Comparison of ENCODE assay signal across 11 mouse cellular contexts in genomic region chr7:136082253-136082867, GRCm38 (mm10).
DNase-seq lines count a peak whose midpoint lies in the region; ATAC-seq lines count a peak whose summit lies in the region.
"Had no signal": no experiment of that assay in that cellular context is flagged by ENCODE, and none has a peak within 500 bp of the region (broad histone marks: within the 10 kb centered on the region; RNA-seq: fewer than 3 reads in every experiment).

No protein-coding gene starts in this region.

- H3K4me3 ChIP-seq in hindbrain, embryonic 11.5 days (ENCODE audit: low read depth, low read length) = no peak overlapping the region
- no peak overlapping the region for H3K4me3 ChIP-seq in limb, embryonic 11.5 days (ENCODE audit: low read depth, low read length)
- H3K4me3 ChIP-seq in liver, embryonic 12.5 days = no peak overlapping the region

- peak; percentile 13 for DNase-seq in cerebellum, adult 9-11 months
- DNase-seq in cerebellum, adult 11-12 months = no peak
- peak; percentile 95 for DNase-seq in cerebellum, postnatal 10 days
- DNase-seq in hindbrain, embryonic 11.5 days (ENCODE audit: low spot score) = no peak
- DNase-seq in limb, embryonic 11.5 days (ENCODE audit: low spot score) = no peak
- no peak for DNase-seq in natural killer cell, adult 2 months (ENCODE audit: low spot score in 2 of 2)
- DNase-seq in MN1 (ENCODE audit: low spot score) = no peak
- DNase-seq: kidney, postnatal 10 days; lung, embryonic 14.5 days; thymus, adult 2 months had no signal

- H3K4me1 ChIP-seq in hindbrain, embryonic 11.5 days (replicated peaks; ENCODE audit: control insufficient read depth, insufficient read depth, low read length) = peaks cover 16% of the 10 kb centered on the region
- peaks cover 26% of the 10 kb centered on the region for H3K4me1 ChIP-seq in limb, embryonic 11.5 days (ENCODE audit: control insufficient read depth, insufficient read depth, low read length)
- H3K4me1 ChIP-seq in liver, embryonic 12.5 days = no peaks in the 10 kb centered on the region

- no peaks in the 10 kb centered on the region for H3K27me3 ChIP-seq in hindbrain, embryonic 11.5 days (ENCODE audit: control insufficient read depth, insufficient read depth, low read length)
- no peaks in the 10 kb centered on the region for H3K27me3 ChIP-seq in limb, embryonic 11.5 days (ENCODE audit: control insufficient read depth, insufficient read depth, low read length)
- H3K27me3 ChIP-seq in liver, embryonic 12.5 days (replicated peaks) = no peaks in the 10 kb centered on the region; the same call in 1 of the 2 replicates

- no peak overlapping the region for H3K4me2 ChIP-seq in hindbrain, embryonic 11.5 days (replicated peaks; ENCODE audit: low read depth, low read length)
- no peak overlapping the region for H3K4me2 ChIP-seq in limb, embryonic 11.5 days (ENCODE audit: low read depth, severe bottlenecking)
- H3K4me2 ChIP-seq in liver, embryonic 12.5 days = no peak overlapping the region
- H3K4me2 ChIP-seq: lung, embryonic 14.5 days had no signal

- no peak overlapping the region for H3K9ac ChIP-seq in hindbrain, embryonic 11.5 days (ENCODE audit: low read depth, low read length)
- H3K9ac ChIP-seq in limb, embryonic 11.5 days (ENCODE audit: low read length) = no peak overlapping the region
- no peak overlapping the region for H3K9ac ChIP-seq in liver, embryonic 12.5 days
- H3K9ac ChIP-seq: lung, embryonic 14.5 days had no signal

- no peaks in the 10 kb centered on the region for H3K36me3 ChIP-seq in hindbrain, embryonic 11.5 days (ENCODE audit: control insufficient read depth, insufficient read depth, low read length)
- H3K36me3 ChIP-seq in limb, embryonic 11.5 days (ENCODE audit: control insufficient read depth, insufficient read depth, low read length) = no peaks in the 10 kb centered on the region
- no peaks in the 10 kb centered on the region for H3K36me3 ChIP-seq in liver, embryonic 12.5 days

- no peak for ATAC-seq in hindbrain, embryonic 11.5 days (ENCODE audit: low FRiP score)
- no peak for ATAC-seq in limb, embryonic 11.5 days (ENCODE audit: insufficient number of reproducible peaks, low FRiP score, low TSS enrichment, low read depth)
- no peak for ATAC-seq in liver, embryonic 12.5 days

- H3K27ac ChIP-seq in hindbrain, embryonic 11.5 days (ENCODE audit: low read depth, low read length) = peak overlapping the region; percentile 86
- peak overlapping the region; percentile 30; the same call in 1 of the 2 replicates for H3K27ac ChIP-seq in limb, embryonic 11.5 days (replicated peaks; ENCODE audit: low read depth, low read length)
- H3K27ac ChIP-seq in liver, embryonic 12.5 days = no peak overlapping the region

- no peaks in the 10 kb centered on the region for H3K9me3 ChIP-seq in hindbrain, embryonic 11.5 days (ENCODE audit: control insufficient read depth, low read length)
- H3K9me3 ChIP-seq in limb, embryonic 11.5 days (ENCODE audit: control insufficient read depth, low read length) = no peaks in the 10 kb centered on the region
- no peaks in the 10 kb centered on the region for H3K9me3 ChIP-seq in liver, embryonic 12.5 days (replicated peaks)

- 79% methylated on average over 4 of the region's 4 CpGs for WGBS in hindbrain, embryonic 11.5 days
- WGBS in limb, embryonic 11.5 days = 66% methylated on average over 4 of the region's 4 CpGs
- WGBS in liver, embryonic 12.5 days (ENCODE audit: insufficient replicate concordance) = 59% methylated on average over 4 of the region's 4 CpGs

Comparison
In these comparisons a context has a peak if more than half of its experiments do, and no peak if none do; other contexts are left out.
1. DNase-seq: peak in cerebellum, adult 9-11 months (single experiment) and cerebellum, postnatal 10 days (2 of 2); none in cerebellum, adult 11-12 months (single experiment), hindbrain, embryonic 11.5 days (single experiment), limb, embryonic 11.5 days (single experiment), natural killer cell, adult 2 months (0 of 2) and MN1 (single experiment).